Mouse (Mus musculus): ENCODE measurements around the gene Kcnh3. TPM values are rescaled to one million over a fixed set of nuclear protein-coding genes. Genes with fewer than 3 reads are reported as not detected.

The Kcnh3 gene
- polyA plus RNA-seq, 1 experiment from 2014 or later: 0.06 TPM

DNA sequence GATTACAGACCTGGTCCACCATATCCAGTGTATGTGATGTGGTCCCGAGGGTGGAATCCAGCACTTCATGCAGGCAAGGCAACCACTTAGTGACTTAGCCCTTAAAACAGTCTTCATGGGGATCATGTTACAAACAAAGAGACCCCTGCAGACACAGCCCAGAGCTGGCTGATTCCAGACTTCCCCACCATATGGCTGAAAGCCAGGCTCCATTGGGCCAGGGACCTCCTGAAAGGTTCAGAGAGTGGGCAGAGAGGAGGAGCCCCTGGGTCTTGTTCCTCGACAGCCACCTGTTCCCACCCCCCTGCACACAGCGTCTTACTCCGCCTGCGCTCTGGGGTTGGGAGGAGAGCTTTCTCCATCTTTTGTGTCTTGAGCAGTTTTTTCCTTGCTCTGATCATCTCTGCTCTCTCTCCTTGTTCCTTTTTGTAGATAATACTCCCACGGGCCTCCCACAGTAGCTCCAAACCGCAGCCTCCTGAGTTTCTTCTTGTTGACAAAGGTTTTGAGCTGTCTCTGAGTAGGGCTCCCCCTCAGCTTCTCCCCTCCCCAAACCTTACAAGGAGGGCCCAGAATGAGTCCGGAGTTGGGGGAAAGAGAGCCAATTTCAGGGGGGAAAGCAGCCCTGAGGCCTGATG, 3.2 kb upstream of the Kcnh3 start:
- Histone ChIP-seq H3K9me3 (replicated peaks) (no peaks in the 10 kb centered on the region), H3K4me1 (replicated peaks) (peaks cover 39% of the 10 kb centered on the region), H3K36me3 (no peaks in the 10 kb centered on the region), H3K4me3 (replicated peaks) (no peak overlapping the region), H3K27me3 (peaks cover 78% of the 10 kb centered on the region), H3K4me2 (no peak overlapping the region), H3K27ac (no peak overlapping the region), H3K9ac (no peak overlapping the region)
- WGBS (ENCODE audit: insufficient replicate concordance): 15% methylated on average over 8 of the region's 8 CpGs
- DNase-seq (no peak), ATAC-seq (ENCODE audit: low read depth) (no peak)

- H3K4me2 ChIP-seq: peak overlapping the region; percentile 71
- H3K27me3 ChIP-seq: peaks cover 94% of the 10 kb centered on the region
- H3K9ac ChIP-seq: peak overlapping the region; percentile 17; the same call in 1 of the 2 replicates
- peaks cover 31% of the 10 kb centered on the region for H3K4me1 ChIP-seq (replicated peaks)
- no peak for DNase-seq
- 6% methylated on average over 18 of the region's 18 CpGs for WGBS (ENCODE audit: insufficient replicate concordance)
- ATAC-seq (ENCODE audit: low read depth): no peak
- H3K27ac ChIP-seq: no peak overlapping the region
- H3K9me3 ChIP-seq (replicated peaks): no peaks in the 10 kb centered on the region
- peak overlapping the region; percentile 55 for H3K4me3 ChIP-seq (replicated peaks)
- no peaks in the 10 kb centered on the region for H3K36me3 ChIP-seq
Observed at GRCm38 (mm10) chr15:99222794-99223584, 1.7 kb upstream of the Kcnh3 start.

DNA sequence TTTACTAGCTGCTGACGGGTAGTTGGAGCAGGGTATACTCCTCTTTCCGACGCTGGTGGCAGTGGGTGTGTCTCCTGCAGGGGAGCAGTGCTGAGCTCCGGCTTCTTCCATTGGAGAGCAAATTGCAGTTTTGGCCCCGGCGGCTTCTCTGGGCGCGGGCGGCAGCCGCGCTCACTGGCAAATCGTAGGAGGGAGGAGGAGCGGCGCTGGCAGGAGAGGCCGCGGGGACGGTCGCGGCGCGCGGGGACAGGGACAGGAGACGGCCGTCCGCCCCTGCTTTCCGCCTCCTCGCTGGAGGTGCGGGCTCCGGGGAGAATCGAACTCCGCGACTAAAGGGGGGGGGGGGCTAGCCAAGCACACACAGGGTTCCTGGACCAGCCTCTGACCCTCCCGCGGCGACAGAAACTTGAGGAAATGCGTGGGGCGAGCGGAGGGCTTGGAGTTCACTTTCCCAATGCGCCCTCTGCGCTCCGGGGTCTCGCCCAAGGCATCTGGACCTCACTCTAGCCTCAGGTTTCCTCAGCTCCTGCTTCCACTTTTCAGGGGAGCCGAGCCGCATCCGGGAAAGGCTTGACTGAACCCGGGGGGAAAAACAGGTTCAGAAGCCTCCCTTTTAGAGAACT, 965 bp upstream of the Kcnh3 start:
- no peak overlapping the region for H3K27ac ChIP-seq

GRCm38 (mm10) chr15:99225081-99225810, 585 bp downstream of the Kcnh3 start:
- DNase-seq (no peak), ATAC-seq (ENCODE audit: low read depth) (no peak; the same call in 1 of the 2 replicates)
- Histone ChIP-seq H3K27ac (no peak overlapping the region), H3K27me3 (peaks cover 100% of the 10 kb centered on the region), H3K4me1 (replicated peaks) (peaks cover 26% of the 10 kb centered on the region), H3K4me2 (peak overlapping the region; percentile 71), H3K9ac (no peak overlapping the region), H3K4me3 (replicated peaks) (peak overlapping the region; percentile 55), H3K9me3 (replicated peaks) (no peaks in the 10 kb centered on the region), H3K36me3 (no peaks in the 10 kb centered on the region)
- 4% methylated on average over 22 of the region's 22 CpGs for WGBS (ENCODE audit: insufficient replicate concordance)

More for the DNA sequence above, 965 bp upstream of the Kcnh3 start:
- Histone ChIP-seq H3K4me2 (peak overlapping the region; percentile 71), H3K4me3 (replicated peaks) (peak overlapping the region; percentile 55), H3K4me1 (replicated peaks) (peaks cover 26% of the 10 kb centered on the region), H3K27me3 (peaks cover 96% of the 10 kb centered on the region), H3K36me3 (no peaks in the 10 kb centered on the region), H3K9ac (peak overlapping the region; percentile 17; the same call in 1 of the 2 replicates), H3K9me3 (replicated peaks) (no peaks in the 10 kb centered on the region)
- ATAC-seq (ENCODE audit: low read depth) (no peak), DNase-seq (peak; percentile 34)
- WGBS (ENCODE audit: insufficient replicate concordance): 1% methylated on average over 43 of the region's 46 CpGs

- Histone ChIP-seq H3K27me3 (peaks cover 98% of the 10 kb centered on the region), H3K4me3 (replicated peaks) (no peak overlapping the region), H3K4me1 (replicated peaks) (peaks cover 26% of the 10 kb centered on the region), H3K36me3 (no peaks in the 10 kb centered on the region), H3K9me3 (replicated peaks) (no peaks in the 10 kb centered on the region), H3K9ac (no peak overlapping the region), H3K4me2 (no peak overlapping the region), H3K27ac (no peak overlapping the region)
- no peak for ATAC-seq (ENCODE audit: low read depth)
- WGBS (ENCODE audit: insufficient replicate concordance): 22% methylated on average over 14 of the region's 14 CpGs
- DNase-seq: no peak
Observed at GRCm38 (mm10) chr15:99226090-99226489, 1.4 kb downstream of the Kcnh3 start.

DNA sequence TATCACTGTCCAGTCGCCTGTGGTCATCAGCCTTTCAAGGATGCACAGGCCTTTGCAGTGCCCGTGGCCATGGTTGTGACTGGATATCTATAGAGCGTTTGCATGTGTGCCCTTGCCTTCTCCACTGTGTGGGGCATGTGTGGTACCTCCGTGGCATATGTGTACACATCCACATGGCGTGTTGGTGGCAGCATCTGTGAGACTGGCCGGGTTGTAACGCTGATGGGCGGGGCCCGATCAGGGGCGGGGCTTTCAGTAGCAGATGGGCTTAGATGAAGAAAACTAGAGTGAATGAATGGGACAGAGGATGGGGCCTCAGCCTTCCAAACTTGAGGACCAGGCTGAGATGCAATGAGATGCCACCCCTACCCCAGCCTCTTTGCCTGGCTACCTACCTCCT, 7.3 kb downstream of the Kcnh3 start:
- DNase-seq (no peak), ATAC-seq (ENCODE audit: low read depth) (no peak)
- H3K4me1 ChIP-seq (replicated peaks): peaks cover 10% of the 10 kb centered on the region; the same call in 1 of the 2 replicates
- no peak overlapping the region for H3K27ac ChIP-seq
- peaks cover 80% of the 10 kb centered on the region for H3K27me3 ChIP-seq
- no peaks in the 10 kb centered on the region for H3K36me3 ChIP-seq
- no peak overlapping the region for H3K9ac ChIP-seq
- no peak overlapping the region for H3K4me2 ChIP-seq
- 51% methylated on average over 10 of the region's 10 CpGs for WGBS (ENCODE audit: insufficient replicate concordance)
- no peaks in the 10 kb centered on the region for H3K9me3 ChIP-seq (replicated peaks)
- no peak overlapping the region for H3K4me3 ChIP-seq (replicated peaks)

- WGBS (ENCODE audit: insufficient replicate concordance): 49% methylated on average over 17 of the region's 17 CpGs
- ATAC-seq (ENCODE audit: low read depth) (no peak), DNase-seq (no peak)
- no peaks in the 10 kb centered on the region for H3K9me3 ChIP-seq (replicated peaks)
- H3K4me1 ChIP-seq (replicated peaks): peaks cover 10% of the 10 kb centered on the region; the same call in 1 of the 2 replicates
- no peak overlapping the region for H3K9ac ChIP-seq
- H3K4me3 ChIP-seq (replicated peaks): no peak overlapping the region
- H3K27me3 ChIP-seq: peaks cover 65% of the 10 kb centered on the region
- no peak overlapping the region for H3K27ac ChIP-seq
- no peaks in the 10 kb centered on the region for H3K36me3 ChIP-seq
- H3K4me2 ChIP-seq: no peak overlapping the region
Observed at GRCm38 (mm10) chr15:99233719-99234118, 9.1 kb downstream of the Kcnh3 start.

- Histone ChIP-seq H3K4me1 (replicated peaks) (peaks cover 10% of the 10 kb centered on the region; the same call in 1 of the 2 replicates), H3K27me3 (peaks cover 57% of the 10 kb centered on the region), H3K27ac (no peak overlapping the region), H3K4me2 (no peak overlapping the region), H3K36me3 (no peaks in the 10 kb centered on the region), H3K9me3 (replicated peaks) (no peaks in the 10 kb centered on the region), H3K4me3 (replicated peaks) (no peak overlapping the region), H3K9ac (no peak overlapping the region)
- DNase-seq: no peak
- 41% methylated on average over 12 of the region's 12 CpGs for WGBS (ENCODE audit: insufficient replicate concordance)
- no peak for ATAC-seq (ENCODE audit: low read depth)
Observed at GRCm38 (mm10) chr15:99234326-99235010, 9.8 kb downstream of the Kcnh3 start.

GRCm38 (mm10) chr15:99238006-99238405, 13.3 kb downstream of the Kcnh3 start:
- Histone ChIP-seq H3K9me3 (replicated peaks) (no peaks in the 10 kb centered on the region), H3K4me3 (replicated peaks) (no peak overlapping the region), H3K4me2 (no peak overlapping the region), H3K27me3 (peaks cover 30% of the 10 kb centered on the region), H3K27ac (no peak overlapping the region), H3K9ac (no peak overlapping the region), H3K4me1 (replicated peaks) (peaks cover 10% of the 10 kb centered on the region; the same call in 1 of the 2 replicates), H3K36me3 (peaks cover 12% of the 10 kb centered on the region)
- WGBS (ENCODE audit: insufficient replicate concordance): 52% methylated on average over 11 of the region's 11 CpGs
- no peak for ATAC-seq (ENCODE audit: low read depth)
- DNase-seq: no peak

DNA sequence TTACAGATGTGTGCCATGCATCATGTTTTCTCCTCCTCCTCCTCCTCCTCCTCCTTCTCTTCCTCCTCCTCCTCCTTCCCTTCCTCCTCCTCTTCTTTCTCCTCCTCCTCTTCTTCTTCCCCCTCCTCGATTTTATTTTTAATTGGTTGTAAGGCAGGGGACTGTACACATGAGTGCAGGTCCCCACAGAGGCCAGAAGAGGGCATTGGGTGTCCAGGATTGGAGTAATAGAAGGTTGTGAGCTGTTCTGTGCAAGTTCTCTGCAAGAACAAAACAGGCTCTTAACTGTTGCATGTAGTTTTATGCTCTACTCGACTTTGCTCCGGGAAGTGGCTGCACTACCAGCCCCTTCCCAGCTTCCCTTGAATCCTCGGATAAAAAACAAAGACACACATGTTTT, 15.5 kb downstream of the Kcnh3 start:
- DNase-seq: no peak

More for the DNA sequence above, 15.5 kb downstream of the Kcnh3 start:
- Histone ChIP-seq H3K9ac (no peak overlapping the region), H3K36me3 (peaks cover 33% of the 10 kb centered on the region), H3K27ac (no peak overlapping the region), H3K27me3 (peaks cover 12% of the 10 kb centered on the region; the same call in 1 of the 2 replicates), H3K4me2 (no peak overlapping the region), H3K9me3 (replicated peaks) (no peaks in the 10 kb centered on the region), H3K4me3 (replicated peaks) (no peak overlapping the region), H3K4me1 (replicated peaks) (no peaks in the 10 kb centered on the region)
- no peak for ATAC-seq (ENCODE audit: low read depth)
- WGBS (ENCODE audit: insufficient replicate concordance): 50% methylated on average over 4 of the region's 4 CpGs
